Mouse (Mus musculus): ENCODE data around the gene Rlf. TPM values are rescaled to one million over a fixed set of nuclear protein-coding genes. Genes with fewer than 3 reads are reported as not detected.
A peak's percentile ranks its signal among the peaks of the same experiment; 100 is the strongest.
"Not testable (repeated sequence)": the region's sequence is repeated elsewhere in the genome, so short reads cannot be mapped to it uniquely, and the experiment has no call there.

Rlf gene
- polyA plus RNA-seq, 1 experiment = 4.6 TPM

- not testable (repeated sequence) for DNase-seq (ENCODE audit: low read depth)
Observed at GRCm38 (mm10) chr4:121166697-121167096, 48.2 kb downstream of the Rlf start.

- peak; percentile 24 for DNase-seq (ENCODE audit: low read depth)
Observed at GRCm38 (mm10) chr4:121163501-121164030, 51.3 kb downstream of the Rlf start.

GRCm38 (mm10) chr4:121109126-121109525 lies 105.8 kb downstream of the Rlf start, which contains the start of gene Tmco2:
TSS of gene Tmco2 (minus strand) at chr4:121109226.
- DNase-seq (ENCODE audit: low read depth) = no peak

- no peak for DNase-seq (ENCODE audit: low read depth)
Observed at GRCm38 (mm10) chr4:121103304-121103703, 111.6 kb downstream of the Rlf start.

- DNase-seq (ENCODE audit: low read depth) = peak; percentile 58
Observed at GRCm38 (mm10) chr4:121097650-121098378, 117.1 kb downstream of the Rlf start, which contains the start of gene Zmpste24. TSS of gene Zmpste24 (minus strand) at chr4:121098241.

Other genes with a start within 250 kb of the Rlf start
- 11.2 and 16.7 TPM in 2 replicates for gene Smap2, start 197.8 kb downstream of the Rlf start, polyA plus RNA-seq (2012; rRNA removed)
- 0.08 and 0.27 TPM in 2 replicates for gene Col9a2, start 175.7 kb downstream of the Rlf start, polyA plus RNA-seq (2012; rRNA removed)
- 27.2 and 28.6 TPM in 2 replicates for gene Zmpste24, start 116.8 kb downstream of the Rlf start, polyA plus RNA-seq (2012; rRNA removed)
- gene Tmco2, start 105.9 kb downstream of the Rlf start, polyA plus RNA-seq (2012; rRNA removed) = 0.51 and 1.3 TPM in 2 replicates
- not detected in 2 replicates for gene Gm12888, start 109.8 kb upstream of the Rlf start, polyA plus RNA-seq (2012; rRNA removed)
- not detected in 2 replicates for gene Gm12886, start 208.0 kb upstream of the Rlf start, polyA plus RNA-seq (2012; rRNA removed)

All from gonadal fat pad, adult 2 months (tissue).